Mouse (Mus musculus) CH12.LX (cell line): Measurements from ENCODE around the gene Hist1h3c. TPM values are rescaled to one million over a fixed set of nuclear protein-coding genes. Genes with fewer than 3 reads are reported as not detected.

Source experiments
- DNase-seq: peaks from one replicate; pipeline ENCODE4 v3.0.0-alpha.2; 2013; ENCODE audit errors: extremely low read depth
- H3K27ac ChIP-seq: 2 replicates; pipeline ENCODE4 v1.5.1; 2012; ENCODE audit warnings: low read depth, mild to moderate bottlenecking, control low read depth, moderate library complexity; ENCODE audit not compliant: insufficient read depth
- H3K27me3 ChIP-seq: replicated peaks from 2 replicates; pipeline ENCODE3; 2012; ENCODE audit warnings: inconsistent platforms
- H3K36me3 ChIP-seq, 2 experiments: replicated peaks in 1 of 2; 2 replicates each; pipeline versions ENCODE3 to v1.6.1; 2012; ENCODE audit warnings: inconsistent platforms in 1 of 2, low read length in 1 of 2, mild to moderate bottlenecking in 1 of 2, mixed read lengths in 1 of 2, moderate library complexity in 1 of 2; ENCODE audit not compliant: control insufficient read depth in 1 of 2, insufficient read depth in 1 of 2
- H3K4me1 ChIP-seq, 2 experiments: 2 replicates each; pipeline ENCODE4 v1.6.1; 2012; ENCODE audit warnings: inconsistent platforms in 1 of 2, moderate library complexity in 1 of 2; ENCODE audit not compliant: insufficient read depth in 2 of 2, control insufficient read depth in 1 of 2
- H3K4me2 ChIP-seq: 2 replicates; pipeline ENCODE4 v1.6.1; 2012; ENCODE audit warnings: low read depth, mild to moderate bottlenecking, control low read depth; ENCODE audit not compliant: poor library complexity, insufficient read depth, severe bottlenecking
- H3K4me3 ChIP-seq, 3 experiments: fragments of 150-350 bp in 1 of 3; sonication (generic) in 1 of 3; replicated peaks in 1 of 3; 2 replicates each; pipeline versions ENCODE3 to v1.5.1; 2011 to 2012; ENCODE audit warnings: low read depth in 2 of 3, low read length in 2 of 3, mild to moderate bottlenecking in 2 of 3, moderate library complexity in 2 of 3, control low read depth in 1 of 3, improper control_type of control experiment in 1 of 3, inconsistent platforms in 1 of 3, mixed read lengths in 1 of 3; ENCODE audit not compliant: poor library complexity in 1 of 3
- H3K79me2 ChIP-seq: replicated peaks from 2 replicates; pipeline ENCODE4 v1.6.1; 2012; ENCODE audit warnings: mild to moderate bottlenecking, moderate library complexity; ENCODE audit not compliant: control insufficient read depth, poor library complexity, insufficient read depth, severe bottlenecking; ENCODE audit errors: extremely low read depth
- H3K9ac ChIP-seq: 2 replicates; pipeline ENCODE4 v1.6.1; 2012; ENCODE audit warnings: low read depth, mild to moderate bottlenecking, control low read depth, moderate library complexity; ENCODE audit not compliant: insufficient read depth
- H3K9me3 ChIP-seq: replicated peaks from 2 replicates; pipeline ENCODE3; 2012; ENCODE audit warnings: low read length, inconsistent platforms, mixed read lengths
- BHLHE40 ChIP-seq: IDR thresholded peaks from 2 replicates; pipeline ENCODE4 v1.6.1; 2011; ENCODE audit warnings: mild to moderate bottlenecking, low read depth, low read length, improper control_type of control experiment
- CHD1 ChIP-seq: IDR thresholded peaks from 2 replicates; pipeline ENCODE4 v1.6.1; 2012; ENCODE audit warnings: low read depth, low read length, improper control_type of control experiment, inconsistent platforms
- CHD2 ChIP-seq: IDR thresholded peaks from 2 replicates; pipeline ENCODE4 v1.6.1; 2011; ENCODE audit warnings: low read length, improper control_type of control experiment
- CTCF ChIP-seq, 2 experiments: IDR thresholded peaks in 1 of 2; conservative IDR thresholded peaks in 1 of 2; 2 replicates each; pipeline ENCODE4 v1.5.1; 2011 to 2012; ENCODE audit warnings: low read depth in 2 of 2, low read length in 2 of 2, improper control_type of control experiment in 1 of 2, inconsistent platforms in 1 of 2, mild to moderate bottlenecking in 1 of 2, moderate library complexity in 1 of 2
- E2F4 ChIP-seq: IDR thresholded peaks from 2 replicates; pipeline ENCODE4 v1.6.1; 2011; ENCODE audit warnings: low read depth, low read length, improper control_type of control experiment; ENCODE audit not compliant: insufficient replicate concordance
- ELF1 ChIP-seq: IDR thresholded peaks from 2 replicates; pipeline ENCODE4 v1.6.1; 2014; ENCODE audit warnings: low read depth, mild to moderate bottlenecking, inconsistent platforms, low read length, improper control_type of control experiment
- EP300 ChIP-seq: IDR thresholded peaks from 2 replicates; pipeline ENCODE4 v1.6.1; 2011; ENCODE audit warnings: low read length, improper control_type of control experiment
- ETS1 ChIP-seq: conservative IDR thresholded peaks from 2 replicates; pipeline ENCODE4 v1.6.1; 2012; ENCODE audit warnings: low read depth, mild to moderate bottlenecking, inconsistent platforms, low read length, improper control_type of control experiment, moderate library complexity
- GABPA ChIP-seq: IDR thresholded peaks from 2 replicates; pipeline ENCODE4 v1.6.1; 2012; ENCODE audit warnings: low read depth, low read length, improper control_type of control experiment, inconsistent platforms; ENCODE audit not compliant: insufficient replicate concordance
- HCFC1 ChIP-seq: IDR thresholded peaks from 2 replicates; pipeline ENCODE4 v1.6.1; 2012; ENCODE audit warnings: low read depth, mild to moderate bottlenecking, inconsistent platforms, low read length, improper control_type of control experiment
- IRF4 ChIP-seq: IDR thresholded peaks from 2 replicates; pipeline ENCODE4 v1.6.1; 2014; ENCODE audit warnings: low read depth, mild to moderate bottlenecking, inconsistent platforms, low read length, improper control_type of control experiment
- JUN ChIP-seq: IDR thresholded peaks from 2 replicates; pipeline ENCODE4 v1.6.1; 2011; ENCODE audit warnings: low read depth, mild to moderate bottlenecking, low read length, improper control_type of control experiment, moderate library complexity; ENCODE audit not compliant: insufficient read depth
- JUND ChIP-seq: conservative IDR thresholded peaks from 2 replicates; pipeline ENCODE4 v1.6.1; 2011; ENCODE audit warnings: low read depth, low read length, improper control_type of control experiment
- KAT2A ChIP-seq: IDR thresholded peaks from 2 replicates; pipeline ENCODE4 v1.6.1; 2012; ENCODE audit warnings: low read length, improper control_type of control experiment, inconsistent platforms; ENCODE audit not compliant: insufficient replicate concordance
- MAFK ChIP-seq: IDR thresholded peaks from 2 replicates; pipeline ENCODE4 v1.6.1; 2011; ENCODE audit warnings: low read length, improper control_type of control experiment; ENCODE audit not compliant: insufficient replicate concordance
- MAX ChIP-seq: IDR thresholded peaks from 2 replicates; pipeline ENCODE4 v1.6.1; 2011; ENCODE audit warnings: low read length, improper control_type of control experiment
- MAZ ChIP-seq: IDR thresholded peaks from 2 replicates; pipeline ENCODE4 v1.6.1; 2012; ENCODE audit warnings: low read depth, mild to moderate bottlenecking, inconsistent platforms, low read length, improper control_type of control experiment, moderate library complexity
- MEF2A ChIP-seq: IDR thresholded peaks from 2 replicates; pipeline ENCODE4 v1.6.1; 2014; ENCODE audit warnings: low read depth, mild to moderate bottlenecking, inconsistent platforms, low read length, improper control_type of control experiment, borderline replicate concordance
- MXI1 ChIP-seq: IDR thresholded peaks from 2 replicates; pipeline ENCODE4 v1.6.1; 2011; ENCODE audit warnings: mild to moderate bottlenecking, low read depth, low read length, improper control_type of control experiment
- MYC ChIP-seq: IDR thresholded peaks from 2 replicates; pipeline ENCODE4 v1.6.1; 2011; ENCODE audit warnings: low read depth, mild to moderate bottlenecking, improper control_type of control experiment, low read length
- NELFE ChIP-seq: IDR thresholded peaks from 2 replicates; pipeline ENCODE4 v1.6.1; 2011; ENCODE audit warnings: low read depth, low read length, improper control_type of control experiment
- NRF1 ChIP-seq: IDR thresholded peaks from 2 replicates; pipeline ENCODE4 v1.6.1; 2014; ENCODE audit warnings: low read depth, mild to moderate bottlenecking, inconsistent platforms, low read length, improper control_type of control experiment, moderate library complexity
- PAX5 ChIP-seq: IDR thresholded peaks from 2 replicates; pipeline ENCODE4 v1.6.1; 2012; ENCODE audit warnings: low read length, inconsistent platforms, mixed read lengths
- POLR2A ChIP-seq: IDR thresholded peaks from 2 replicates; pipeline ENCODE4 v1.6.1; 2011; ENCODE audit warnings: low read depth, mild to moderate bottlenecking, improper control_type of control experiment, low read length
- POLR2AphosphoS2 ChIP-seq: IDR thresholded peaks from 2 replicates; pipeline ENCODE4 v1.6.1; 2011; ENCODE audit warnings: low read depth, low read length, improper control_type of control experiment
- RAD21 ChIP-seq: IDR thresholded peaks from 2 replicates; pipeline ENCODE4 v1.6.1; 2011; ENCODE audit warnings: low read depth, mild to moderate bottlenecking, low read length, improper control_type of control experiment, moderate library complexity
- RCOR1 ChIP-seq: conservative IDR thresholded peaks from 2 replicates; pipeline ENCODE4 v1.6.1; 2012; ENCODE audit warnings: low read depth, mild to moderate bottlenecking, inconsistent platforms, low read length, improper control_type of control experiment
- SIN3A ChIP-seq: IDR thresholded peaks from 2 replicates; pipeline ENCODE4 v1.6.1; 2012; ENCODE audit warnings: low read length, improper control_type of control experiment, inconsistent platforms
- SMC3 ChIP-seq: IDR thresholded peaks from 2 replicates; pipeline ENCODE4 v1.6.1; 2011; ENCODE audit warnings: low read depth, low read length, improper control_type of control experiment
- TBP ChIP-seq: conservative IDR thresholded peaks from 2 replicates; pipeline ENCODE4 v1.6.1; 2011; ENCODE audit warnings: low read depth, low read length, improper control_type of control experiment
- TCF12 ChIP-seq: IDR thresholded peaks from 2 replicates; pipeline ENCODE4 v1.6.1; 2014; ENCODE audit warnings: low read depth, mild to moderate bottlenecking, inconsistent platforms, low read length, improper control_type of control experiment
- UBTF ChIP-seq: IDR thresholded peaks from 2 replicates; pipeline ENCODE4 v1.6.1; 2012; ENCODE audit warnings: low read depth, mild to moderate bottlenecking, inconsistent platforms, low read length, improper control_type of control experiment, moderate library complexity
- USF1 ChIP-seq: IDR thresholded peaks from 2 replicates; pipeline ENCODE4 v1.6.1; 2014; ENCODE audit warnings: low read depth, mild to moderate bottlenecking, inconsistent platforms, low read length, improper control_type of control experiment
- USF2 ChIP-seq: conservative IDR thresholded peaks from 2 replicates; pipeline ENCODE4 v1.6.1; 2011; ENCODE audit warnings: low read depth, low read length, improper control_type of control experiment
- ZC3H11A ChIP-seq: IDR thresholded peaks from 2 replicates; pipeline ENCODE4 v1.6.1; 2012; ENCODE audit warnings: low read depth, mild to moderate bottlenecking, inconsistent platforms, low read length, improper control_type of control experiment
- ZKSCAN1 ChIP-seq: IDR thresholded peaks from 2 replicates; pipeline ENCODE4 v1.6.1; 2012; ENCODE audit warnings: low read depth, inconsistent platforms, low read length, improper control_type of control experiment, borderline replicate concordance
- ZMIZ1 ChIP-seq: IDR thresholded peaks from 2 replicates; pipeline ENCODE4 v1.6.1; 2012; ENCODE audit warnings: low read depth, mild to moderate bottlenecking, inconsistent platforms, low read length, improper control_type of control experiment
- ZNF384 ChIP-seq: IDR thresholded peaks from 2 replicates; pipeline ENCODE4 v1.6.1; 2012; ENCODE audit warnings: low read depth, low read length, improper control_type of control experiment, inconsistent platforms
- dilution Hi-C: fragments of 300-500 bp; cut with MboI; formaldehyde crosslinking; loops from 2 replicates; pipeline ENCODE4 v1.14.3; 2020; ENCODE audit warnings: low sequenced_read_pairs; ENCODE audit not compliant: extremely low pct_unique_long_range_greater_than_20kb, extremely low pct_ligation_motif_present
- in situ Hi-C: fragments of 300-500 bp; cut with MboI; formaldehyde crosslinking; loops from 3 replicates; pipeline ENCODE4 v1.14.3; 2019; ENCODE audit warnings: low sequenced_read_pairs, low pct_ligation_motif_present, low pct_unique_long_range_greater_than_20kb, mixed read lengths
- polyA plus RNA-seq: library from polyadenylated mRNA; unstranded; fragments of >175 nt; gene quantifications from 2 replicates; pipeline ENCODE4 v1.2.1, GENCODE M21; 2012; ENCODE audit warnings: low read depth; ENCODE audit not compliant: insufficient read length
- total RNA-seq, 2 experiments: library from RNA; depleted of rRNA; stranded (reverse); fragments of 300-350 nt in 1 of 2; fragments of >200 nt in 1 of 2; gene quantifications; 2 replicates each; pipeline ENCODE4 v1.2.3; 2012 to 2014

The Hist1h3c gene
- total and polyA plus RNA-seq, 3 experiments, result 7.3 to 1,847 (median 73.1) TPM

DNA sequence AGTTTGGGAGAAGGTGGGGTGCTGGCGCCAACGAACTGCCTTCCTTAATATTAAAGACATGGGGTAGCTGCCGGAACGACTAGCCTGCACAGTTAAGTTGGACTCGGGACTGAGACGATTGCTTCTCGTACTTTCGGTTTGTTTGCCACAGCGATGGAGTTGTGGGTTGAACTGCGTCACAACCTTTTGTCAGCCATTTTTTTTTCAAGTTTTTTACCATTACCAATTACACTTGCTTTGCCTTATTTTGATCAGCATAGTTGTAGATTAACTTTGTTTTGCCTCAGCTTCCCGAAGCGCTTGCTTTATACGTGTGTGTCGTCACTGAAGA, 5.5 kb downstream of the Hist1h3c start:
- Histone ChIP-seq H3K27me3 (no peaks in the 10 kb centered on the region), H3K27ac (peak overlapping the region; percentile 95), H3K4me1 (peaks cover 3 to 29% of the 10 kb centered on the region in 2 experiments; a peak in 3 of 4 replicates), H3K4me2 (peak overlapping the region; percentile 84; the same call in 1 of the 2 replicates), H3K9ac (peak overlapping the region; percentile 100), H3K4me3 (peak overlapping the region; percentile 54 to 74 (median 54)), H3K36me3 (no peaks in the 10 kb centered on the region), H3K9me3 (no peaks in the 10 kb centered on the region), H3K79me2 (no peaks in the 10 kb centered on the region)
- in situ Hi-C loops, result loop anchor here (5.0 kb wide), 1 partner anchor 38 kb away; no protein-coding TSS in a partner anchor
- no peak for TF ChIP-seq MAX
- peak; percentile 49; the same call in 1 of the 2 replicates for TF ChIP-seq ZNF384
- TF ChIP-seq POLR2A, result peak; percentile 68; the same call in 1 of the 2 replicates
- TF ChIP-seq TCF12, result peak; percentile 25
- peak; percentile 9; the same call in 1 of the 2 replicates for TF ChIP-seq ETS1
- 0 out of 2 replicates have a peak, but pooled peaks have one; percentile 11 for TF ChIP-seq MAFK
- TF ChIP-seq MAZ, result no peak
- TF ChIP-seq UBTF, result no peak
- TF ChIP-seq RCOR1, result peak; percentile 12; the same call in 1 of the 2 replicates
- TF ChIP-seq USF2, result 0 out of 2 replicates have a peak, but pooled peaks have one; percentile 4
- 0 out of 2 replicates have a peak, but pooled peaks have one; percentile 85 for TF ChIP-seq E2F4
- TF ChIP-seq JUND, result no peak
- no peak; the same call in 1 of the 2 replicates for TF ChIP-seq SMC3
- TF ChIP-seq ZC3H11A, result no peak
- TF ChIP-seq ELF1, result no peak
- TF ChIP-seq MXI1, result no peak; the same call in 1 of the 2 replicates
- TF ChIP-seq HCFC1, result no peak; the same call in none of the 2 replicates
- no peak for TF ChIP-seq ZKSCAN1
- TF ChIP-seq EP300, result no peak
- TF ChIP-seq MEF2A, result peak; percentile 22; the same call in 1 of the 2 replicates
- TF ChIP-seq ZMIZ1, result no peak
- TF ChIP-seq CTCF (conservative IDR thresholded peaks at IDR 0.05 in 1 of 2, IDR thresholded peaks at IDR 0.05 in 1 of 2; ENCODE audit: low read depth in 2 of 2, low read length in 2 of 2), result no peak
- TF ChIP-seq JUN, result no peak
- TF ChIP-seq MYC, result no peak
- no peak for TF ChIP-seq PAX5
- TF ChIP-seq TBP, result 0 out of 2 replicates have a peak, but pooled peaks have one; percentile 56
- TF ChIP-seq USF1, result no peak
- peak; percentile 36; the same call in 1 of the 2 replicates for TF ChIP-seq BHLHE40
- no peak for TF ChIP-seq RAD21
- 0 out of 2 replicates have a peak, but pooled peaks have one; percentile 4 for TF ChIP-seq KAT2A
- TF ChIP-seq POLR2AphosphoS2, result peak; percentile 31; the same call in 1 of the 2 replicates
- no peak; the same call in 1 of the 2 replicates for TF ChIP-seq CHD1
- TF ChIP-seq SIN3A, result peak; percentile 5; the same call in 1 of the 2 replicates
- no peak; the same call in none of the 2 replicates for TF ChIP-seq CHD2
- no peak for TF ChIP-seq GABPA
- TF ChIP-seq IRF4, result no peak
- TF ChIP-seq NELFE, result no peak; the same call in 1 of the 2 replicates
- TF ChIP-seq NRF1, result no peak; the same call in 1 of the 2 replicates
- DNase-seq, result no peak
- dilution Hi-C loops, result loop anchor here (10.0 kb wide), 1 partner anchor 45 kb away; the partner anchor contains the start of genes Hist1h1t and Hist1h4c
